Mouse (Mus musculus): ENCODE data around the gene Spock2. TPM values are rescaled to one million over a fixed set of nuclear protein-coding genes. Genes with fewer than 3 reads are reported as not detected.

Spock2 gene
- polyA plus RNA-seq, 1 experiment: 6.8 TPM

GRCm38 (mm10) chr10:60080601-60080981 is 25.4 kb upstream of the Spock2 start:
- no peak overlapping the region for H3ac ChIP-seq (ENCODE audit: control insufficient read depth, insufficient read length)
- H3K79me2 ChIP-seq (ENCODE audit: control insufficient read depth, insufficient read depth): no peaks in the 10 kb centered on the region
- no peaks in the 10 kb centered on the region for H3K27me3 ChIP-seq (ENCODE audit: control insufficient read depth, insufficient read depth, insufficient read length)
- H3K4me3 ChIP-seq: no peak overlapping the region
- H3K4me2 ChIP-seq (ENCODE audit: low read depth): no peak overlapping the region
- TF ChIP-seq MYOG (IDR thresholded peaks at IDR 0.05; ENCODE audit: control insufficient read depth in 1 of 3, insufficient read depth in 1 of 3, insufficient read length in 2 of 3, low read depth in 2 of 3) (no peak), POLR2A (IDR thresholded peaks at IDR 0.05; ENCODE audit: insufficient read length, low read depth) (no peak), TCF12 (IDR thresholded peaks at IDR 0.05; ENCODE audit: insufficient read depth, poor library complexity, severe bottlenecking) (no peak), MYOD1 (IDR thresholded peaks at IDR 0.05; ENCODE audit: control insufficient read depth in 1 of 3, insufficient read length in 2 of 3, low read depth in 2 of 3) (no peak)
- no peaks in the 10 kb centered on the region for H3K36me3 ChIP-seq (ENCODE audit: control insufficient read depth, insufficient read depth)

- TF ChIP-seq MYOG (IDR thresholded peaks at IDR 0.05; ENCODE audit: control insufficient read depth in 1 of 3, insufficient read depth in 1 of 3, insufficient read length in 2 of 3, low read depth in 2 of 3) (no peak), TCF12 (IDR thresholded peaks at IDR 0.05; ENCODE audit: insufficient read depth, poor library complexity, severe bottlenecking) (no peak), E2F4 (IDR thresholded peaks at IDR 0.05; ENCODE audit: insufficient read depth) (no peak), POLR2AphosphoS2 (IDR thresholded peaks at IDR 0.05; ENCODE audit: insufficient read length, low read depth) (no peak), SRF (IDR thresholded peaks at IDR 0.05; ENCODE audit: control insufficient read depth, insufficient read length, low read depth) (no peak), TCF3 (IDR thresholded peaks at IDR 0.05; ENCODE audit: insufficient read length, low read depth) (no peak), CEBPB (IDR thresholded peaks at IDR 0.05; ENCODE audit: insufficient read depth, poor library complexity, severe bottlenecking) (no peak), REST (IDR thresholded peaks at IDR 0.05; ENCODE audit: insufficient read depth, insufficient read length) (no peak), POLR2A (IDR thresholded peaks at IDR 0.05; ENCODE audit: insufficient read length, low read depth) (no peak), USF1 (IDR thresholded peaks at IDR 0.05; ENCODE audit: low read depth) (no peak), MAX (IDR thresholded peaks at IDR 0.05; ENCODE audit: low read depth) (no peak), MYOD1 (IDR thresholded peaks at IDR 0.05; ENCODE audit: control insufficient read depth in 1 of 3, insufficient read length in 2 of 3, low read depth in 2 of 3) (no peak)
- Histone ChIP-seq H3K79me2 (ENCODE audit: control insufficient read depth, insufficient read depth) (no peaks in the 10 kb centered on the region), H3K36me3 (ENCODE audit: control insufficient read depth, insufficient read depth) (no peaks in the 10 kb centered on the region), H3K4me3 (no peak overlapping the region), H3ac (ENCODE audit: control insufficient read depth, insufficient read length) (no peak overlapping the region), H3K27me3 (ENCODE audit: control insufficient read depth, insufficient read depth, insufficient read length) (no peaks in the 10 kb centered on the region), H3K4me2 (ENCODE audit: low read depth) (no peak overlapping the region)
Measured at GRCm38 (mm10) chr10:60080982-60081825, 24.8 kb upstream of the Spock2 start.

- no peak overlapping the region for H3ac ChIP-seq (ENCODE audit: control insufficient read depth, insufficient read length)
- no peaks in the 10 kb centered on the region for H3K27me3 ChIP-seq (ENCODE audit: control insufficient read depth, insufficient read depth, insufficient read length)
- no peak overlapping the region for H3K4me3 ChIP-seq
- no peak for TF ChIP-seq MAX (IDR thresholded peaks at IDR 0.05; ENCODE audit: low read depth)
- H3K36me3 ChIP-seq (ENCODE audit: control insufficient read depth, insufficient read depth): no peaks in the 10 kb centered on the region
- H3K79me2 ChIP-seq (ENCODE audit: control insufficient read depth, insufficient read depth): no peaks in the 10 kb centered on the region
- no peak overlapping the region for H3K4me2 ChIP-seq (ENCODE audit: low read depth)
Measured at GRCm38 (mm10) chr10:60081905-60082304, 24.1 kb upstream of the Spock2 start.

- H3K4me3 ChIP-seq: no peak overlapping the region
- no peak overlapping the region for H3ac ChIP-seq (ENCODE audit: control insufficient read depth, insufficient read length)
- no peaks in the 10 kb centered on the region for H3K79me2 ChIP-seq (ENCODE audit: control insufficient read depth, insufficient read depth)
- TF ChIP-seq TCF12 (IDR thresholded peaks at IDR 0.05; ENCODE audit: insufficient read depth, poor library complexity, severe bottlenecking) (no peak), USF1 (IDR thresholded peaks at IDR 0.05; ENCODE audit: low read depth) (no peak), SRF (IDR thresholded peaks at IDR 0.05; ENCODE audit: control insufficient read depth, insufficient read length, low read depth) (no peak), MYOG (IDR thresholded peaks at IDR 0.05; ENCODE audit: control insufficient read depth in 1 of 3, insufficient read depth in 1 of 3, insufficient read length in 2 of 3, low read depth in 2 of 3) (no peak), E2F4 (IDR thresholded peaks at IDR 0.05; ENCODE audit: insufficient read depth) (no peak), POLR2A (IDR thresholded peaks at IDR 0.05; ENCODE audit: insufficient read length, low read depth) (no peak), MAX (IDR thresholded peaks at IDR 0.05; ENCODE audit: low read depth) (no peak), REST (IDR thresholded peaks at IDR 0.05; ENCODE audit: insufficient read depth, insufficient read length) (no peak), MYOD1 (IDR thresholded peaks at IDR 0.05; ENCODE audit: control insufficient read depth in 1 of 3, insufficient read length in 2 of 3, low read depth in 2 of 3) (no peak), CEBPB (IDR thresholded peaks at IDR 0.05; ENCODE audit: insufficient read depth, poor library complexity, severe bottlenecking) (no peak), POLR2AphosphoS2 (IDR thresholded peaks at IDR 0.05; ENCODE audit: insufficient read length, low read depth) (no peak)
- no peaks in the 10 kb centered on the region for H3K27me3 ChIP-seq (ENCODE audit: control insufficient read depth, insufficient read depth, insufficient read length)
- H3K36me3 ChIP-seq (ENCODE audit: control insufficient read depth, insufficient read depth): no peaks in the 10 kb centered on the region
- H3K4me2 ChIP-seq (ENCODE audit: low read depth): no peak overlapping the region
Measured at GRCm38 (mm10) chr10:60084065-60084464, 22.0 kb upstream of the Spock2 start.

GRCm38 (mm10) chr10:60092311-60092710 is 13.7 kb upstream of the Spock2 start:
- H3K79me2 ChIP-seq (ENCODE audit: control insufficient read depth, insufficient read depth): no peaks in the 10 kb centered on the region
- H3K4me3 ChIP-seq: no peak overlapping the region
- no peak overlapping the region for H3K4me2 ChIP-seq (ENCODE audit: low read depth)
- no peaks in the 10 kb centered on the region for H3K27me3 ChIP-seq (ENCODE audit: control insufficient read depth, insufficient read depth, insufficient read length)
- no peak for TF ChIP-seq TCF3 (IDR thresholded peaks at IDR 0.05; ENCODE audit: insufficient read length, low read depth)
- TF ChIP-seq CEBPB (IDR thresholded peaks at IDR 0.05; ENCODE audit: insufficient read depth, poor library complexity, severe bottlenecking): no peak
- no peaks in the 10 kb centered on the region for H3K36me3 ChIP-seq (ENCODE audit: control insufficient read depth, insufficient read depth)
- H3ac ChIP-seq (ENCODE audit: control insufficient read depth, insufficient read length): no peak overlapping the region
